Mouse (Mus musculus) macrophage (primary cell): ENCODE data around the gene Shld1. TPM values are rescaled to one million over a fixed set of nuclear protein-coding genes. Genes with fewer than 3 reads are reported as not detected.

Experiments
- H3K27ac ChIP-seq: fragments of 350-480 bp; formaldehyde crosslinking; 2 replicates; pipeline ENCODE4 v1.9.0; 2021
- H3K36me3 ChIP-seq: fragments of 350-480 bp; formaldehyde crosslinking; 2 replicates; pipeline ENCODE4 v1.9.0; 2021; ENCODE audit errors: inconsistent target
- H3K4me3 ChIP-seq: fragments of 350-480 bp; formaldehyde crosslinking; 2 replicates; pipeline ENCODE4 v1.9.0; 2021; ENCODE audit errors: inconsistent target
- H3K79me2 ChIP-seq: fragments of 350-480 bp; formaldehyde crosslinking; 2 replicates; pipeline ENCODE4 v1.9.0; 2021; ENCODE audit errors: inconsistent target
- WGBS: methylation state at CpG from one replicate; pipeline ENCODE4 v1.1.7; 2026; ENCODE audit warnings: inconsistent platforms; ENCODE audit not compliant: missing documents; 5-methylcytosine and 5-hydroxymethylcytosine counted together
- polyA plus RNA-seq: library from polyadenylated mRNA; stranded (reverse); fragments of 250-400 nt; gene quantifications from 3 replicates; pipeline ENCODE4 v1.2.4, GENCODE M21; 2018; ENCODE audit warnings: inconsistent platforms

Shld1 gene
- polyA plus RNA-seq, 1 experiment from 2014 or later = 6.9 TPM

DNA sequence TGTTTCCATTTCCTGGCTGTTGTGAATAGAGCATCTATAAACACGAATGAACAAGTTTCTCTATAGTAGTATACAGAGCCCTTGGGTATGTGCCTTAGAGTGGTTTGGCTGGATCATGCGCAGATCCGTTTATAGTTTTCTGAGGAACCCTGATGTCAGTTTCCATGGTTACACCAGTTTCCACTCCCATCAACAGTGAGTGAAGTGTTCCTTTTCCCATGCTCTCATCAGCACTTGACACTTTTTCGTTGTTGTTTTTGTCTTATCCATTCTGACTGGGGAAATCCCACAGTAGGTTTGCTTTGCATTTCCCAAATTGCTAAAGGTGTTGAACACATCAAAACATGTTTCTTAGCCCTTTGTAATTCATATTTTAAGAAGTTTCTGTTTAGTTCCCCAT is 16.4 kb upstream of the Shld1 start:
- no peaks in the 10 kb centered on the region for H3K36me3 ChIP-seq
- H3K79me2 ChIP-seq = no peaks in the 10 kb centered on the region
- H3K27ac ChIP-seq = no peak overlapping the region
- no peak overlapping the region for H3K4me3 ChIP-seq
- 89% methylated on average over 4 of the region's 4 CpGs for WGBS

DNA sequence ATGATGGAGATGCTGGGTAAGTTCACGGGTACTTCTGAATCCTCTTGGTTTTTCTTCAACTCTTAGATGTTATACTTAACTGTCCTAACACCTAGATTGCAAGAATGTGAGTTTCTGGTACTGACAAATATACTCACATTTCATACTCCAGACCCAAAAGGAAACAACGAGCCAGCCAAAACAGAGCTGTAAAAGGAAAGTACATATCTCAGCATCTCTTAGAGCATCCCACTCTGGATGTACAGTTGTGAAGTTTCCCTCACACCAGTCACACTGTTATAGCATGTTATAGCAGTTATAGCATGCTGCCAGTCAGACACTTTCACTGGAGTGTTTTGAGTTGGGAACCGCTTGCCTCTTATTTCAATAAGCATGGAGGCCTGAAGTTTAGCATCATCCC is 14.6 kb upstream of the Shld1 start:
- H3K4me3 ChIP-seq = no peak overlapping the region
- no peak overlapping the region for H3K27ac ChIP-seq
- WGBS = 87% methylated on average over 3 of the region's 3 CpGs
- no peaks in the 10 kb centered on the region for H3K36me3 ChIP-seq
- no peaks in the 10 kb centered on the region for H3K79me2 ChIP-seq

DNA sequence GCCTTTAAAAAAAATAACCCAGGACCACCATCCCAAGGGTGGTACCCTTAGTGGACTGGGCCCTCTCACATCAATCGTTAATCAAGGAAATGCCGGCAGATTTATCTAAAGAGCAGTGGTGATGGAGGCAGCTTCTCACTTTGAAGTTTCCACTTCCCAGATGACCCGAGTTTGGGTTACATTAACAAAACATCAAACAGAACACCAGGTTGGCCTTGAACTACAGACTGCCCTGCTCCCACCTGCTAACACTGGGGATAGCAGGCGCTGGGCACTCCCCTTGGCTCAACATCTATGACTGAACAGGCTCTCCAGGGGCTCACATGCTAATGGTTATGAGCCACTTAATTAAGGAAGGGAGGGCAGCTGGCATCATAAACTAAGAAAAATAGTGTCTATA is 10.6 kb upstream of the Shld1 start:
- Histone ChIP-seq H3K36me3 (no peaks in the 10 kb centered on the region), H3K27ac (no peak overlapping the region), H3K4me3 (no peak overlapping the region), H3K79me2 (no peaks in the 10 kb centered on the region)
- 96% methylated on average over 4 of the region's 4 CpGs for WGBS

DNA sequence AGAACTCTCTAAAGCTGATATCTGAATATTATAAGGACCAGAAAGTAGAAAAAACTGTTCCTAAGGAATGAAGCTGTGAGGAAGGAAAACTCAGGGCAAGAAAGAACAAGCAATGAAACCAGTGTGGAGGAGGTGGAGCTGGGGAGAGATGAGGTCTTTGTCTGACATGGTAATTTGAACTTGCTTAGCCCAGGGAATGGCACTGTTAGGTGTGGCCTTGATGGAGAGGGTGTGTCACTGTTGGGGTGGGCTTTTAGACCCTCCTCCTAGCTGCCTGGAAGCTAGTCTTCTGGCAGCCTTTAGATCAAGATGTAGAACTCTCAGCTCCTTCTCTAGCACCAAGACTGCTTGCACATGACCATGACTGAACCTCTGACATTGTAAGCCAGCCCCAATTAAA is 1.7 kb upstream of the Shld1 start:
- Histone ChIP-seq H3K79me2 (no peaks in the 10 kb centered on the region), H3K36me3 (no peaks in the 10 kb centered on the region), H3K27ac (no peak overlapping the region), H3K4me3 (no peak overlapping the region)

DNA sequence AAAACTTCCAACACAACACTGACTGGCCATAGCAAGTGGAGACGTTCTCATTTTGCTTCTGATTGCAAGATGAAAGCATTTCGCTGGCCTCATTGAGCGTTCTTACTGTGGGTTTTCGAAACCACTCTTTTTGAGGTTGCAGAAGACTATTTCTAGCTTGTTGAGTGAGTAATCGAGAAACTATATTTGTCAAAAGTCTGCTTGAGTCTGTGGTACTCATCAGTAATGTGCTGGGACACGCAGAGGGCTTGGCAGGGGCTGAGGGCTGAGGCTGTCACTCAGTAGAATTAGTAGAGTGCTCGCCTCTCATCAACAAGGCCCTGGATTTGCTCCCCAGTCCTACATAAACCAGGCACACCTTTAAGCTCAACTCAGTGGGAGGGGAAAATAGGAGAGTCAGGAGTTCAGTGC is 1.9 kb downstream of the Shld1 start:
- Histone ChIP-seq H3K4me3 (no peak overlapping the region), H3K36me3 (no peaks in the 10 kb centered on the region), H3K79me2 (no peaks in the 10 kb centered on the region), H3K27ac (peak overlapping the region; percentile 65)
- WGBS = 52% methylated on average over 7 of the region's 7 CpGs

DNA sequence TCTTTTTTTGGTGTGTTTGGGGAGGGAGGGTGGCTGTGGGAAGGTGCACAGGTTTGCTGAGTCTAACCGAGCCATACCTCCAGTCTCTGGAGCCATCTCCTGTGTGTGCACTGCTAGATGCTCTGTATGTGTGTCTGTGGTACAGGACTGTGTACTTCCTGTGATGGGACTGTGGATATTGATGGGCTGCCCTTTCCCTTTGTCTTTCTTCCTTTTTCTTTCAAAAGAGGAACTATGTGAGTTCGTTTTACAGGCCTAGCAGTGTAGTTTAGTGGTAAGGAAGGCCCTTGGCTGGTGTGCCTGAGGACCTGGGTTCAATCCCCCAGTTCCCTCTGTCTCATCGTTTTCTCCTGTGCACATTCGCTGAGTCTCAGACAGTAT is 2.4 kb downstream of the Shld1 start:
- 38% methylated on average over 3 of the region's 4 CpGs for WGBS

DNA sequence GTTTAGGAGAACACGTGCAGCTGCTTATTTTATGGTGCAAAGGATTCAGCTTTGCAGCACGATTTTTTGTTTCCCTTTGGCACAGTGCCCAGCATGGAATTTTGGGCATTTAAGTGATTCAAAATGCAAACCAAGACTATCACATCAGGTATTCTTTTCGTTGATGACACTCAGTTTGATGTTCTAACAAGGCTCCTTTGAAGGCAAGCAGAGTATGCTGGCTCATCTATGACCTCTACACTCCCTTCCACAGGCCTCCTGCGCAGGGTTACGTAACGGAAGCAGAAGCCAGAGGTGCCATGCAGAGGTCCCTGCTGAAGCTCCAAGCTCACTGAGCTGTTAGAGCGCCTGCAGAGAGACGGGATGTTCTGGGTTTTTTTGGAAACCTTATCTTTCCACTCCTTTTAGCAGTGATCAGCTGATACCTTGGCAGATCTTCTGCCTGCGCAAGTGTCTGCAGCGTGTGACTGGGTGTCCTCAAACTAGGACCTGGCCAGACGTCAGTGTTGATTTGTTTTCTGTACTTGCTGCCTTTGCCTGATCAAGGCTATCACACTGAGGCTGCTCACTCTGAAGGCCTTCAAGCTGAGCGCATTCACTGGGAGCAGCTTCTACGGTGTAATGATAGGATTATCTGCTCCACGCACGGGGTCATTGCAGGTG is 3.0 kb downstream of the Shld1 start:
- 79% methylated on average over 15 of the region's 15 CpGs for WGBS
- H3K36me3 ChIP-seq = no peaks in the 10 kb centered on the region
- H3K79me2 ChIP-seq = no peaks in the 10 kb centered on the region
- no peak overlapping the region for H3K4me3 ChIP-seq
- H3K27ac ChIP-seq = peak overlapping the region; percentile 65

More for the DNA sequence above, 2.4 kb downstream of the Shld1 start:
- Histone ChIP-seq H3K79me2 (no peaks in the 10 kb centered on the region), H3K36me3 (no peaks in the 10 kb centered on the region), H3K4me3 (no peak overlapping the region), H3K27ac (peak overlapping the region; percentile 65)

DNA sequence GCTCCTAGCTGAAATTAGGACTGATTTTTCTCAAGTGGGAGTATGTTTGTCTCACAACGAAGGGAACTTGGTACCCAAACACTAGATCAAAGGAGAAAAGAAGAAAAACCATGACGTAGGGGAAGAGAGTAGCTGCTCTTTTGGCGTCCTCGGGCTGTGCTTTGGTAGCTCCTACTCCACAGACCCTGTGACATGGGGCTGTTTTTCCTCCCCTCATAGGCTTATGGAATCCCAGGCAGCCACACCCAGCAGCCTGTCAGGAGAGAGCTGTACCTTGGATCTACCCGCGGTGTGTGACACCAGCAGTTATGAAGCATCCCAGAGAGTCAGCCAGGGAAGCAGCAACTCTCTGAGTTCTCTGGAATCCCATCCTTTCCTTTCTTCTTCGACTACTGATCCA is 5.0 kb downstream of the Shld1 start:
- H3K79me2 ChIP-seq = no peaks in the 10 kb centered on the region
- H3K4me3 ChIP-seq = no peak overlapping the region
- WGBS = 92% methylated on average over 7 of the region's 7 CpGs
- H3K27ac ChIP-seq = no peak overlapping the region
- H3K36me3 ChIP-seq = no peaks in the 10 kb centered on the region

DNA sequence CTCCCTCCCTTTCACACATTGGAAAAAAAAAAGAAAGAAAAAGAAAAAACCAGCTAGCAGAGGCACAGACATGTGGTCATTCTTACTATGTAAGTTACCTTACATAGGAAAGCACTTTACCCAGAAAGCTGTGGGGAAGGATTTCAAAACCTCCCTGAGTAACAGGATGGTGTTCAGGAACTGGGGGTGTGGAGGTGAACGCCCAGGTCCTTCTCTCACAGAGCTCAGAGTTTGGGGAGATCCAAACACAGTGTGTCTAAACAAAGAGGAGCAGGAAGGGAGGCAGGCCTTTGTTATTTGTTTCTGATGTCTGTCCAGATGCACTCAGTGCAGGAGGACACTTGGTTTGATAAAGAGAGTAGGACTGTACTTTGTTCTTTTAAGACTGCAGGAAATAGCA is 5.6 kb downstream of the Shld1 start:
- WGBS = 78% methylated on average over 1 of the region's 1 CpGs

DNA sequence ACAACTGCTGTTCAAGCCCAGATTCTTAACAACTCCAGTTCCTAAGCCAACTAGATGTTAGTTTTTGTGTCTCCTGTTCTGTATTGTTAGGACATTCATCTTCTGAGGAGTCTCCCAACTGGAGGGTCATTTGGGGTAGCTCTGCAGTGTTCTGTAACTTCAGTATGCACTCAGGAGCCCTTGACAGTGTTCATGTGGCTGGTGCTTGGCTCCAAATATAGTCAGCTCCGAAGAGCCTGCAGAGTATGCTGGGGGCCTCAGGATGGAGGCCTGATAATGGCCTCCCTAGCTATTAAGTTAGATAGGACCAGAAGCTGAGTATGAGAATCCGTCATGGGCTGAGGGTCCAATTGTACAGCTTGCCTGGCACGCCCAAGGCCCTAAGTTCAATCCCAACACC is 7.2 kb downstream of the Shld1 start:
- Histone ChIP-seq H3K79me2 (no peaks in the 10 kb centered on the region), H3K27ac (no peak overlapping the region), H3K4me3 (no peak overlapping the region), H3K36me3 (no peaks in the 10 kb centered on the region)
- 97% methylated on average over 3 of the region's 3 CpGs for WGBS

More for the DNA sequence above, 5.6 kb downstream of the Shld1 start:
- no peak overlapping the region for H3K4me3 ChIP-seq
- H3K27ac ChIP-seq = no peak overlapping the region
- H3K79me2 ChIP-seq = no peaks in the 10 kb centered on the region
- H3K36me3 ChIP-seq = no peaks in the 10 kb centered on the region

DNA sequence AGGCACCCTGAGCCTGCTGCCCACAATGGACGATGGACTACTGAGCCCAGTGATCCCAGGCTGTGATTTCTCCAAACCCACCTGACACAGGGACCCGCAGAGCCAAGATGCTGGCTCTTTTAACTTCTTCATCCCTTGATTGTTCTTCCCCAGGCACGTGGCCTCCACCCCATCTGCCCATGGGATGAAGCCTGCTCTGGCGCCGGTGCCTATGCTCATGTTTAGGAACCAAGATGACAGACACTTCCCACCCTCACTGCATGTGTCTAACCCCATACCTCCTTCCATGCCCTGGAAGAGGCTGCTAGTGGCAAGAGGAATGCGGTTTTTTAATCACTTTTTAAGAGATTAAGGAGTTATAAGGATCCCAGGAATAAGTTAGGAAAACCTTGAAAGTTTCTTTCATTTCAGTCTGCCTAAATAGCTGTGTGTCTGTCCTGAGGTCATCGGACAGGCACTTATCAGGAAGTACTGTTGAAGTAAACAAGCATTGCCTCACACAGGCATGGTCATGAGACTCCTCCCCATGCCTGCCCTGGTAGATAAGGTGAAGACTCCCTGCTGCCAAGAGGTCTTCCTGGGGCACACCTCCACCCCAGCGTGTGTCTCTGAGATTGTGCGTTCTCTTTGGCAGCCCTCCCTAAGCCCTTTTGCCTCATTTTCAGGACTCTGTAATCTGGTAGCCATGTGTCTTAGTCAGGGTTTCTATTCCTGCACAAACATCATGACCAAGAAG is 8.8 kb downstream of the Shld1 start:
- Histone ChIP-seq H3K27ac (peak overlapping the region; percentile 43), H3K36me3 (no peaks in the 10 kb centered on the region), H3K79me2 (no peaks in the 10 kb centered on the region), H3K4me3 (no peak overlapping the region)
- WGBS = 72% methylated on average over 9 of the region's 9 CpGs

DNA sequence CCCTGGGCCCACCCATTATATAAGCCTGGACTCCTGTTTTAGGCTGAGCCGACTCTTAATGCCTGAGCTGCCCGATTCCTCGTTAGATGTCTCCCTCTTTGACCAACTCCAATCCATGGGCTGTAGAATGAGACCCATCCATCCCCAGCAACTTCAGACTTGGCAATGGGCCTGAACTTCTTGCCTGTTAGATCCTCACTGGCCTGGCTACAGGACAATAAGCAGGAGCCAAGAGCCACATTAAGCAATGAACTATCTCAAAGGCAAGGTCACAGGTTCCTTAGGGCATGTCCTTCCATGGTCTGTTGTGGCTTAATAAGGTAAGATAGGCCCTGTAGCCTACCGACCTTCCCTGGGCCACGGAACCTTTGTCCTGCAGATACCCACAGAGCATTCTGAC is 9.8 kb downstream of the Shld1 start:
- Histone ChIP-seq H3K27ac (no peak overlapping the region), H3K4me3 (no peak overlapping the region), H3K79me2 (no peaks in the 10 kb centered on the region), H3K36me3 (no peaks in the 10 kb centered on the region)
- WGBS = 98% methylated on average over 5 of the region's 5 CpGs

DNA sequence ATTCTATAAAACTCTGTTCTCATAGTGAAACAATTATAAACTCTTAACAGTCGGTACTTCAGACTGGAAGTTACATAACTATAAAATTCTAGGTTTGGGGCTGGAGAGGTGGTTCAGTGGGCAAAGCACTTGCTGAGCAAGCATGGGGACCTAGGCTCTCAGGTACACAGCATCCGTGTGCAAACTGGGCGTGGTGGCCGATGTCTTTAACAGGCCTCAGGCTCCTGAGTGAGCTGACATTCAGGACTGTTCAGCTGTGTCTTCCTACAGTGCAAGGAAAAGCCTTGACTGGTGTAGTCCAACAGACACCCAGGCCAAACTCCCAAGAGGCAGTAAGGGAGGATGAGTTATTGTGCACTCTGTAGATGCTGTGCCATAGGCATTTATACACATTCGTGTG is 10.5 kb downstream of the Shld1 start:
- Histone ChIP-seq H3K36me3 (no peaks in the 10 kb centered on the region), H3K27ac (no peak overlapping the region), H3K79me2 (no peaks in the 10 kb centered on the region), H3K4me3 (no peak overlapping the region)
- 96% methylated on average over 4 of the region's 5 CpGs for WGBS

DNA sequence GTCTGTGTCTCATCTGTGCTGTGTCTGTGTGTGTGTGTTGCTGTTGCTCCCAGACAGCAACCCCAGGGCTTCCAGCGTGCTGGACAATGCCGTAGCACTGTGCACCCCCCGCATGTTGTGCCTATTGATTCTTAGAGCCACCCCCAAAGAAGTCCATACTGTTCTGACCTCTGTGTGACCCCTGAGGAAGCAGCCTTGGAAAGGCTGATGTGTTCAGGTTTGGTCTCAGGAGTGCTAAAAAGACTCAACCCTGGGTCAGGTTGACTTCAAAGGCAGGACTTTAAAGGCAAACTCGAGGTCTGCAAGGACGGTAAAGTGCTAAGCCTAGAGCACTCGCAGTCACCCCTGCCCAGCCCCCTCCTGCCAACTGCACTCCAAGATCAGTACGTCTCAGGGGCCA is 11.0 kb downstream of the Shld1 start:
- no peaks in the 10 kb centered on the region for H3K36me3 ChIP-seq
- H3K79me2 ChIP-seq = no peaks in the 10 kb centered on the region
- H3K27ac ChIP-seq = no peak overlapping the region
- no peak overlapping the region for H3K4me3 ChIP-seq
- WGBS = 85% methylated on average over 4 of the region's 7 CpGs

DNA sequence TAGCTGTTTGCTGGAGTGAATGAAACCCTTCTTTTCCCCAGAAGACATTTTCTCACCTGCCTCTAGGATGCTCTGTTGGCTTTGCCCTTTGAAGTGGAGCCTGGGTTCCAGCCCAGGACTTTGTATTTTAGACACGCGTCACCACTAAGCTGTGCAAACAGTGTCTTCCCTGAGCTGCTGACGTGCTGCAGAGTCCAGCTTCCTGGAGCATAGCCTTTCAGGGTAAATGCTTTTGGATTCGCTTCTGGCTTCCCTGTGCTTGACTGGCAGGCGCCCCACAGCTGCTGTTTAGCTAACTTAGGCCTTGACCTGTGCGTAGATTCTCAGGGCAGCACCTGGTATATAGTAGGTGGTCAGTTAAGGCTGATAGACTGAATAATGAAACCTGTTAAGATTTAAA is 11.7 kb downstream of the Shld1 start:
- H3K27ac ChIP-seq = no peak overlapping the region

DNA sequence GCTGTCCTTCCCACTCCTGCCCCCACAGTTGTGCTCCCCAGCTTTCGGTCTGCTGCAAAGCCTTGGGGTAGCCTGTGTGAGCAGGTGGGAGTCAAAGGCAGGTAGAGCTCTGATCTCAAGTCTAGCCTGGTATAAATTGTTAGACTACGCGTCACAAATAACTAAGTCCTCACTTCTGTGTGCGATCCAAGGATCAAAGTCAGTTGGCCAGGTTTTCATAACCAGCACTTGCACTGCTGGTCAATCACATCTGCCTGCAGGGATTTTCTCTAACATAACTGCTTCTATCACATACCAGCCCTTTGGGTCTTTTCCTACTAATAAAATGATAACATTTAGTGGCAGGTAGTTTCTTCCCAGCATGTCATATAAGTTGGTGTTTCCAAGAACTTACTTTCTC is 14.2 kb downstream of the Shld1 start:
- Histone ChIP-seq H3K36me3 (no peaks in the 10 kb centered on the region), H3K4me3 (no peak overlapping the region), H3K79me2 (no peaks in the 10 kb centered on the region), H3K27ac (no peak overlapping the region)
- WGBS = 98% methylated on average over 4 of the region's 4 CpGs

More for the DNA sequence above, 11.7 kb downstream of the Shld1 start:
- no peak overlapping the region for H3K4me3 ChIP-seq
- no peaks in the 10 kb centered on the region for H3K79me2 ChIP-seq
- H3K36me3 ChIP-seq = no peaks in the 10 kb centered on the region
- 98% methylated on average over 6 of the region's 6 CpGs for WGBS
